Mouse (Mus musculus) limb, embryonic 14.5 days (tissue): ENCODE data around the gene Gabrb1. TPM values are rescaled to one million over a fixed set of nuclear protein-coding genes. Genes with fewer than 3 reads are reported as not detected.
A peak's percentile ranks its signal among the peaks of the same experiment; 100 is the strongest.

ENCODE experiments used
- ATAC-seq: fragments of 200-750 bp; cut with Nextera tagmentation; 2 replicates; pipeline ENCODE4 v1.8.0; 2017; ENCODE audit warnings: low read depth, moderate number of reproducible peaks, moderate TSS enrichment; ENCODE audit not compliant: low FRiP score
- DNase-seq: peaks from one replicate; pipeline ENCODE4 v3.0.0-alpha.2; 2015; ENCODE audit warnings: low spot score
- H3K27ac ChIP-seq: fragments of 300-500 bp; sonication (generic); replicated peaks from 2 replicates; pipeline ENCODE4 v1.5.1; 2014; ENCODE audit warnings: low read depth, mild to moderate bottlenecking, low read length, moderate library complexity, mixed read lengths
- H3K27me3 ChIP-seq: fragments of 300-500 bp; sonication (generic); 2 replicates; pipeline ENCODE4 v1.6.1; 2014; ENCODE audit warnings: low read length, mixed read lengths; ENCODE audit not compliant: control insufficient read depth, insufficient read depth
- H3K36me3 ChIP-seq: fragments of 300-500 bp; sonication (generic); 2 replicates; pipeline ENCODE4 v1.6.1; 2014; ENCODE audit warnings: mild to moderate bottlenecking, low read length, moderate library complexity, mixed read lengths; ENCODE audit not compliant: control insufficient read depth, insufficient read depth
- H3K4me1 ChIP-seq: fragments of 300-500 bp; sonication (generic); 2 replicates; pipeline ENCODE4 v1.6.1; 2014; ENCODE audit warnings: antibody characterized with exemption, low read length, mixed read lengths; ENCODE audit not compliant: control insufficient read depth, insufficient read depth
- H3K4me2 ChIP-seq: fragments of 300-500 bp; sonication (generic); replicated peaks from 2 replicates; pipeline ENCODE4 v1.6.1; 2014; ENCODE audit warnings: low read depth, mild to moderate bottlenecking, low read length, moderate library complexity; ENCODE audit not compliant: severe bottlenecking
- H3K4me3 ChIP-seq: fragments of 300-500 bp; sonication (generic); replicated peaks from 2 replicates; pipeline ENCODE4 v1.5.1; 2014; ENCODE audit warnings: low read length
- H3K9ac ChIP-seq: fragments of 300-500 bp; sonication (generic); 2 replicates; pipeline ENCODE4 v1.6.1; 2014; ENCODE audit warnings: mild to moderate bottlenecking, low read depth, low read length, moderate library complexity; ENCODE audit not compliant: severe bottlenecking
- H3K9me3 ChIP-seq: fragments of 300-500 bp; sonication (generic); 2 replicates; pipeline ENCODE4 v1.6.1; 2016; ENCODE audit warnings: low read length; ENCODE audit not compliant: control insufficient read depth
- POLR2A ChIP-seq: fragments of 200-500 bp; IDR thresholded peaks from 2 replicates; pipeline ENCODE4 v1.8.0; 2012; ENCODE audit warnings: inconsistent platforms, mild to moderate bottlenecking, moderate library complexity, borderline replicate concordance; ENCODE audit not compliant: insufficient read depth, insufficient read length; ENCODE audit errors: extremely low read depth
- WGBS: fragments of 180-500 bp; shearing (Covaris S2); extraction: QIAGEN DNeasy Blood & Tissue Kit; methylation state at CpG from one replicate; pipeline ENCODE4 v1.1.7; 2014; 5-methylcytosine and 5-hydroxymethylcytosine counted together
- polyA plus RNA-seq, 2 experiments: library from polyadenylated mRNA; depleted of rRNA in 1 of 2; stranded (reverse) in 1 of 2; unstranded in 1 of 2; fragments of >200 nt; fragmentation: Nextera tagmentation in 1 of 2; extraction: Ambion mirVana in 1 of 2; gene quantifications; 2 replicates each; pipeline versions ENCODE4 v1.2.1 to v1.2.3; 2012 to 2014

The Gabrb1 gene
- polyA plus RNA-seq (2012; rRNA removed) = 0.26 and 0.31 TPM in 2 replicates
- 1.5 TPM in 2 replicates for polyA plus RNA-seq (2014; fragmentation: Nextera tagmentation; extraction: Ambion mirVana)

DNA sequence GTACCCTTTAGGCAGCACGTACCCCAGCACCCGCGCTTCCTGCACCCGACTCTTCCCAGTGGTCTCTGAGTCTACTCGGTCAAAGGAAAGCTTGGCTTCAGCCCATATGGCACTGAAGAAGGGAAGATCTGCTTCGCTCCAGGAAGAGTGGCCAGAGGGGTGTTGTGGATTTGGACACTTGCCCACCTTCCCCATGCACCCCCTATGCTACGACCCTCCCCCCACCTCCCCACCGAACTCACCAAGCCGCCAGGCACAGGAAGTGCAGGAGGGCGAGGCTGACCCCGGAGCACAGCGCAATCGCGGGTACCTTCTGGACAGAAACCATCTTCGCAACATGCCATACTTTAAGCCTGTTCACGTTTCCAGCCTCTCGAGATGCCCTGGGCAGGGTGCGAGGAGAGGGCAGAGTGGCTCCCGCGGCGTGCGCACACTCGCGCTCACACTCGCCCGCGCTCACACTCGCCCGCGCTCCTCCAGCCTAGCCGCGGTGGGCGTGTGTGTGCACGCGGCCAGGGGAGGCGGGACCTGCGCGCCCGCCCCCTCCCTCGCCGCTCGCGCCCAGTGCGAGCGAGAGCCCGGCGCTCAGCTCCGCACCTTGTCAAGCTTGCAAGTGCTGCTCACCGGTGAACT, at the start of gene Gabrb1:
Gene Gabrb1, plus strand, starts transcription at position 632 of the 633 bp plus-strand sequence.
- DNase-seq = peak; percentile 16
- peak; percentile 86 for ATAC-seq
- no peak for TF ChIP-seq POLR2A
- Histone ChIP-seq H3K4me1 (no peaks in the 10 kb centered on the region), H3K36me3 (no peaks in the 10 kb centered on the region), H3K27ac (no peak within 1 kb of the TSS), H3K9me3 (no peaks in the 10 kb centered on the region), H3K4me3 (peak within 1 kb of the TSS; percentile 53), H3K27me3 (peaks cover 21% of the 10 kb centered on the region), H3K4me2 (peak within 1 kb of the TSS; percentile 96), H3K9ac (peak within 1 kb of the TSS; percentile 48)
- WGBS = 5% methylated on average over 25 of the region's 49 CpGs

DNA sequence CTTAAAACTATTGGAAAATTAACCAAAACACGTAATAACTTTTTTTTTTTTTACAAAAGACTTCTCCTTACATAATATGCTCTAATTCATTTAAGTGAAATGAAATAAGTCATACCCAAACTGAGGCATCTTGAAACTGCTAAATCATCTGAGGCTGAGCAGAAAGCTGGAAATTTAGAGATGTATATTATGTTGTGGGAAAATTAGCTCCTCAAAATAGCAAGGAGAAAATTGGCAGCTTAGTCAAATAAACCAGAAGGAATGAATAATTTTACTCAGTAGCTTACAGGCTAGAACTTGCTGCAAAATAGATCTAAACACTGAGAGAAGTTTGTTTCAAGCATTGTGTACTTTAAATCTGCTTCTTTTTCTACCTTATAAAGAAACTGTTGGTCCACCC, 49.2 kb upstream of the Gabrb1 start:
- Histone ChIP-seq H3K27ac (no peak overlapping the region), H3K4me2 (no peak overlapping the region), H3K9me3 (no peaks in the 10 kb centered on the region), H3K27me3 (no peaks in the 10 kb centered on the region), H3K4me1 (no peaks in the 10 kb centered on the region), H3K36me3 (no peaks in the 10 kb centered on the region), H3K9ac (no peak overlapping the region), H3K4me3 (no peak overlapping the region)
- ATAC-seq (no peak), DNase-seq (no peak)
- TF ChIP-seq POLR2A = no peak
- 75% methylated on average over 1 of the region's 1 CpGs for WGBS

DNA sequence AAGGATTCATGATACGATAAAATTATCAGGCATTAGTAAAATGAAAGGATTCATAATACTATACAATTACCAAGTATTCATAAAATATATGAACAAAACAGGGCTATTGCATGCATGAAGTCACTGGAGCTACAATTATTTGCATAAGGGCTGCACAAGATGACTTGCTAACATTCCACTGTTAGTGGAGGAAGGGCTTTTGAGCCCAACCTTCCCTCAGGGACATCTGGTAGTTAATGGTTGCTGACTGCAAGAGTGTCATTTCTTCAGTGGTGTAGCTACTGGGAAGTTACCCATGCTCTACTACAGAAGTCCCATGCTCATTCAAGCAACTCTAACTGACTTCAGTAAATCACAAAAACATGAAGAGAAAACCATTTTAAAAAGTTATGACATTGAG, 43.6 kb upstream of the Gabrb1 start:
- 87% methylated on average over 1 of the region's 1 CpGs for WGBS
- no peaks in the 10 kb centered on the region for H3K36me3 ChIP-seq
- H3K4me2 ChIP-seq = no peak overlapping the region
- no peaks in the 10 kb centered on the region for H3K9me3 ChIP-seq
- no peak for TF ChIP-seq POLR2A
- no peaks in the 10 kb centered on the region for H3K4me1 ChIP-seq
- no peak overlapping the region for H3K4me3 ChIP-seq
- ATAC-seq (no peak), DNase-seq (no peak)
- H3K27ac ChIP-seq = no peak overlapping the region
- H3K27me3 ChIP-seq = no peaks in the 10 kb centered on the region
- H3K9ac ChIP-seq = no peak overlapping the region

DNA sequence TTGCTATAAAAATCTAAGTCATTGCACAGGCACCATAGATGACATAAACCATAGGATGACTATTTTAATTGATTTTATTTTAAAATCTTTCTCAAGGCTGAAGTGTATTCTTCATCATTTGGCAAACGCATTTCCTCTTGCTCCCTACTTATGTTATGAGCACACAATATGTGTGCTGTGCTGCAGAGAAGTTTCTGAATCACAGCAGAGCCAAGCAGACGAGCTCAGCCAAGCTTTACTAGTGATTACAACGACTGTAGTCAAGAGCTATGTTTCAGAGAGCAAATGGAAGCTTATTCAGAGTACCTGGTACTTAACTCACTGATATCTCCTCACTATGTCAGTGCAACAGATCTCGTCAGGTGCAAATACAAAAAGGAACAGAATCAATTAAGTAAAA, 41.2 kb upstream of the Gabrb1 start:
- DNase-seq (no peak), ATAC-seq (no peak)
- no peak overlapping the region for H3K4me2 ChIP-seq
- no peaks in the 10 kb centered on the region for H3K36me3 ChIP-seq
- H3K9ac ChIP-seq = no peak overlapping the region
- no peak overlapping the region for H3K27ac ChIP-seq
- WGBS = 64% methylated on average over 4 of the region's 4 CpGs
- no peaks in the 10 kb centered on the region for H3K9me3 ChIP-seq
- H3K4me1 ChIP-seq = no peaks in the 10 kb centered on the region
- H3K4me3 ChIP-seq = no peak overlapping the region
- TF ChIP-seq POLR2A = no peak
- no peaks in the 10 kb centered on the region for H3K27me3 ChIP-seq

DNA sequence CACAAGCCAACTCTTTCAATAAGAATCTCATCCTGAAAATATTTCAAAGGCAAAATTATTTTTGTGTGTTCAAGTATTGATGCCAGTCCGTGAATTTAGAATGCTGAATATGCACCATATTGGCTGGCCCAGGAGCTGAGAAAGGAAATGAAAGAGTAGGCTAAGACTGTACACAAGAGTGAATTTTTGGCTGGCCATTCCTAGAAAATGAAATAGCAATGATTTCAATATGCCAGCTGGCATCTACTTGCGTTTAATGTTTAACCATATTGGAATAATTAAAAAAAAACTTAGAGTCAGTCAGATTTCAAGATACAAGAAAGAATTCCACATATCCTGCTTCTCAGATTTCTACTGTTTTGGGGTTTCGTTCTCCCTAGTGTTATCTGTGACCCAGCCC, 30.1 kb upstream of the Gabrb1 start:
- WGBS = 79% methylated on average over 3 of the region's 3 CpGs
- no peak overlapping the region for H3K4me2 ChIP-seq

More for the DNA sequence above, 30.1 kb upstream of the Gabrb1 start:
- no peak for DNase-seq
- TF ChIP-seq POLR2A = no peak
- H3K4me1 ChIP-seq = no peaks in the 10 kb centered on the region
- H3K4me3 ChIP-seq = no peak overlapping the region
- no peak for ATAC-seq
- H3K9ac ChIP-seq = no peak overlapping the region
- no peaks in the 10 kb centered on the region for H3K9me3 ChIP-seq
- no peaks in the 10 kb centered on the region for H3K27me3 ChIP-seq
- H3K27ac ChIP-seq = no peak overlapping the region
- no peaks in the 10 kb centered on the region for H3K36me3 ChIP-seq
